Mouse (Mus musculus): ENCODE data around the gene Gtsf1. TPM values are rescaled to one million over a fixed set of nuclear protein-coding genes. Genes with fewer than 3 reads are reported as not detected.

Gtsf1 gene
- total RNA-seq, 2 experiments from 2014 or later = not detected

- no peak for DNase-seq
- intact Hi-C loops (cut with DNase I) = no loop called here
These were observed 51.5 kb downstream of the Gtsf1 start for GRCm38 (mm10) chr15:103378665-103379356.

GRCm38 (mm10) chr15:103377752-103378664 lies 52.3 kb downstream of the Gtsf1 start:
- intact Hi-C loops (cut with DNase I) = no loop called here
- DNase-seq = no peak

- intact Hi-C loops (cut with DNase I) = no loop called here
- peak; percentile 56 for DNase-seq
These were observed 53.4 kb downstream of the Gtsf1 start for GRCm38 (mm10) chr15:103376837-103377269.

GRCm38 (mm10) chr15:103375112-103375800 lies 55.0 kb downstream of the Gtsf1 start:
- intact Hi-C loops (cut with DNase I) = no loop called here
- no peak for DNase-seq

GRCm38 (mm10) chr15:103372461-103372860 lies 57.8 kb downstream of the Gtsf1 start:
- intact Hi-C loops (cut with DNase I) = no loop called here

GRCm38 (mm10) chr15:103371741-103372140 lies 58.5 kb downstream of the Gtsf1 start:
- DNase-seq = no peak
- intact Hi-C loops (cut with DNase I) = no loop called here

More at GRCm38 (mm10) chr15:103372461-103372860, 57.8 kb downstream of the Gtsf1 start:
- no peak for DNase-seq

- DNase-seq = no peak
- intact Hi-C loops (cut with DNase I) = no loop called here
These were observed 59.1 kb downstream of the Gtsf1 start for GRCm38 (mm10) chr15:103371208-103371607.

GRCm38 (mm10) chr15:103370462-103370861 lies 59.8 kb downstream of the Gtsf1 start:
- intact Hi-C loops (cut with DNase I) = no loop called here
- DNase-seq = no peak

- intact Hi-C loops (cut with DNase I) = no loop called here
- no peak for DNase-seq
These were observed 61.1 kb downstream of the Gtsf1 start for GRCm38 (mm10) chr15:103369123-103369522.

- intact Hi-C loops (cut with DNase I) = no loop called here
- DNase-seq = no peak
These were observed 61.9 kb downstream of the Gtsf1 start for GRCm38 (mm10) chr15:103368179-103368940.

GRCm38 (mm10) chr15:103366376-103367149 lies 63.7 kb downstream of the Gtsf1 start, which contains the start of gene Itga5:
Gene Itga5 (minus strand): TSS chr15:103366763.
- intact Hi-C loops (cut with DNase I) = no loop called here
- peak; percentile 39 for DNase-seq

- intact Hi-C loops (cut with DNase I) = no loop called here
These were observed 64.5 kb downstream of the Gtsf1 start for GRCm38 (mm10) chr15:103365471-103366375.

GRCm38 (mm10) chr15:103364761-103365160 lies 65.5 kb downstream of the Gtsf1 start:
- no peak for DNase-seq
- intact Hi-C loops (cut with DNase I) = no loop called here

More at GRCm38 (mm10) chr15:103365471-103366375, 64.5 kb downstream of the Gtsf1 start:
- DNase-seq = no peak

GRCm38 (mm10) chr15:103363809-103364208 lies 66.5 kb downstream of the Gtsf1 start:
- intact Hi-C loops (cut with DNase I) = no loop called here
- no peak for DNase-seq

GRCm38 (mm10) chr15:103362950-103363349 lies 67.3 kb downstream of the Gtsf1 start:
- intact Hi-C loops (cut with DNase I) = no loop called here
- no peak for DNase-seq

- DNase-seq = no peak
- intact Hi-C loops (cut with DNase I) = no loop called here
These were observed 67.9 kb downstream of the Gtsf1 start for GRCm38 (mm10) chr15:103362333-103362732.

- no peak for DNase-seq
- intact Hi-C loops (cut with DNase I) = no loop called here
These were observed 69.0 kb downstream of the Gtsf1 start for GRCm38 (mm10) chr15:103361269-103361668.

- peak; percentile 86 for DNase-seq
- intact Hi-C loops (cut with DNase I) = no loop called here
These were observed 70.2 kb downstream of the Gtsf1 start for GRCm38 (mm10) chr15:103359869-103360602.

Data from left cerebral cortex, postnatal 4 days (tissue).